Mouse (Mus musculus) forebrain, embryonic 12.5 days (tissue): ENCODE results near the gene Rhot1. TPM values are rescaled to one million over a fixed set of nuclear protein-coding genes. Genes with fewer than 3 reads are reported as not detected.
A peak's percentile ranks its signal among the peaks of the same experiment; 100 is the strongest.

Source experiments
- ATAC-seq: fragments of 200-750 bp; cut with Nextera tagmentation; 2 replicates; pipeline ENCODE4 v1.8.0; 2017; ENCODE audit warnings: moderate TSS enrichment; ENCODE audit not compliant: low FRiP score
- H3K27ac ChIP-seq: fragments of 300-500 bp; sonication (generic); 2 replicates; pipeline ENCODE4 v1.5.1; 2016; ENCODE audit warnings: mild to moderate bottlenecking
- H3K27me3 ChIP-seq: fragments of 300-500 bp; sonication (generic); 2 replicates; pipeline ENCODE4 v1.6.1; 2016; ENCODE audit warnings: mild to moderate bottlenecking
- H3K36me3 ChIP-seq: fragments of 300-500 bp; sonication (generic); replicated peaks from 2 replicates; pipeline ENCODE4 v1.6.1; 2016; ENCODE audit warnings: mild to moderate bottlenecking
- H3K4me1 ChIP-seq: fragments of 300-500 bp; sonication (generic); 2 replicates; pipeline ENCODE4 v1.6.1; 2016
- H3K4me2 ChIP-seq: fragments of 300-500 bp; sonication (generic); 2 replicates; pipeline ENCODE4 v1.6.1; 2016; ENCODE audit warnings: mild to moderate bottlenecking, moderate library complexity
- H3K4me3 ChIP-seq: fragments of 300-500 bp; sonication (generic); replicated peaks from 2 replicates; pipeline ENCODE4 v1.5.1; 2016; ENCODE audit warnings: mild to moderate bottlenecking
- H3K9ac ChIP-seq: fragments of 300-500 bp; sonication (generic); 2 replicates; pipeline ENCODE4 v1.6.1; 2016; ENCODE audit warnings: mild to moderate bottlenecking
- H3K9me3 ChIP-seq: fragments of 300-500 bp; sonication (generic); 2 replicates; pipeline ENCODE4 v1.6.1; 2016
- WGBS: fragments of 180-500 bp; shearing (Covaris S2); methylation state at CpG from one replicate; pipeline ENCODE4 v1.1.7; 2016; 5-methylcytosine and 5-hydroxymethylcytosine counted together
- polyA plus RNA-seq: library from polyadenylated mRNA; unstranded; fragments of >200 nt; fragmentation: Nextera tagmentation; extraction: Ambion mirVana; gene quantifications from 2 replicates; pipeline ENCODE4 v1.2.1, GENCODE M21; 2016

Rhot1 gene
- 61.9 and 65.5 TPM in 2 replicates for polyA plus RNA-seq

- H3K4me2 ChIP-seq: peak within 1 kb of the TSS; percentile 65
- H3K9me3 ChIP-seq: no peaks in the 10 kb centered on the region
- H3K27ac ChIP-seq: peak within 1 kb of the TSS; percentile 92
- ATAC-seq: peak; percentile 91
- H3K27me3 ChIP-seq: no peaks in the 10 kb centered on the region
- peak within 1 kb of the TSS; percentile 87 for H3K9ac ChIP-seq
- peaks cover 14% of the 10 kb centered on the region for H3K4me1 ChIP-seq
- peak within 1 kb of the TSS; percentile 78 for H3K4me3 ChIP-seq
- peaks cover 10% of the 10 kb centered on the region for H3K36me3 ChIP-seq
- under 1% methylated on average over 72 of the region's 78 CpGs for WGBS
Measured at GRCm38 (mm10) chr11:80208860-80209800, at the start of gene Rhot1. Rhot1 (plus strand) TSS chr11:80209019.

- Histone ChIP-seq H3K9me3 (no peaks in the 10 kb centered on the region), H3K4me3 (no peak overlapping the region), H3K27ac (no peak overlapping the region), H3K36me3 (no peaks in the 10 kb centered on the region), H3K4me2 (no peak overlapping the region), H3K4me1 (no peaks in the 10 kb centered on the region), H3K9ac (no peak overlapping the region), H3K27me3 (peaks cover 17% of the 10 kb centered on the region)
- WGBS: 86% methylated on average over 4 of the region's 4 CpGs
- no peak for ATAC-seq
Measured at GRCm38 (mm10) chr11:80161041-80161440, 47.8 kb upstream of the Rhot1 start.

- Histone ChIP-seq H3K27me3 (no peaks in the 10 kb centered on the region), H3K4me2 (no peak overlapping the region), H3K4me3 (no peak overlapping the region), H3K9ac (no peak overlapping the region), H3K36me3 (no peaks in the 10 kb centered on the region), H3K27ac (no peak overlapping the region), H3K9me3 (no peaks in the 10 kb centered on the region), H3K4me1 (no peaks in the 10 kb centered on the region)
- WGBS: 74% methylated on average over 7 of the region's 7 CpGs
- no peak for ATAC-seq
Measured at GRCm38 (mm10) chr11:80163362-80164116, 45.3 kb upstream of the Rhot1 start.

- H3K9ac ChIP-seq: no peak overlapping the region
- no peaks in the 10 kb centered on the region for H3K9me3 ChIP-seq
- H3K27ac ChIP-seq: no peak overlapping the region
- ATAC-seq: no peak
- H3K27me3 ChIP-seq: no peaks in the 10 kb centered on the region
- H3K4me1 ChIP-seq: no peaks in the 10 kb centered on the region
- no peak overlapping the region for H3K4me2 ChIP-seq
- WGBS: 44% methylated on average over 2 of the region's 2 CpGs
- no peaks in the 10 kb centered on the region for H3K36me3 ChIP-seq
- H3K4me3 ChIP-seq: no peak overlapping the region
Measured at GRCm38 (mm10) chr11:80164224-80164623, 44.6 kb upstream of the Rhot1 start.

GRCm38 (mm10) chr11:80168121-80168520 lies 40.7 kb upstream of the Rhot1 start:
- Histone ChIP-seq H3K9me3 (no peaks in the 10 kb centered on the region), H3K27me3 (no peaks in the 10 kb centered on the region), H3K4me1 (no peaks in the 10 kb centered on the region), H3K4me2 (no peak overlapping the region), H3K27ac (no peak overlapping the region), H3K9ac (no peak overlapping the region), H3K36me3 (no peaks in the 10 kb centered on the region), H3K4me3 (no peak overlapping the region)
- no peak for ATAC-seq
- 94% methylated on average over 9 of the region's 9 CpGs for WGBS

- H3K4me3 ChIP-seq: no peak overlapping the region
- H3K4me2 ChIP-seq: no peak overlapping the region
- H3K9ac ChIP-seq: no peak overlapping the region
- H3K4me1 ChIP-seq: no peaks in the 10 kb centered on the region
- H3K36me3 ChIP-seq: no peaks in the 10 kb centered on the region
- no peaks in the 10 kb centered on the region for H3K9me3 ChIP-seq
- ATAC-seq: no peak
- H3K27ac ChIP-seq: no peak overlapping the region
- 86% methylated on average over 4 of the region's 4 CpGs for WGBS
- H3K27me3 ChIP-seq: no peaks in the 10 kb centered on the region
Measured at GRCm38 (mm10) chr11:80168611-80169249, 40.1 kb upstream of the Rhot1 start.

- Histone ChIP-seq H3K9me3 (no peaks in the 10 kb centered on the region), H3K4me3 (no peak overlapping the region), H3K27me3 (no peaks in the 10 kb centered on the region), H3K4me1 (no peaks in the 10 kb centered on the region), H3K27ac (no peak overlapping the region), H3K36me3 (no peaks in the 10 kb centered on the region), H3K4me2 (no peak overlapping the region), H3K9ac (no peak overlapping the region)
- WGBS: 92% methylated on average over 3 of the region's 3 CpGs
- no peak for ATAC-seq
Measured at GRCm38 (mm10) chr11:80169629-80170028, 39.2 kb upstream of the Rhot1 start.

- WGBS: 77% methylated on average over 5 of the region's 5 CpGs
- H3K27me3 ChIP-seq: no peaks in the 10 kb centered on the region
Measured at GRCm38 (mm10) chr11:80170351-80170750, 38.5 kb upstream of the Rhot1 start.

GRCm38 (mm10) chr11:80171884-80172283 lies 36.9 kb upstream of the Rhot1 start:
- Histone ChIP-seq H3K9me3 (no peaks in the 10 kb centered on the region), H3K4me1 (no peaks in the 10 kb centered on the region), H3K27ac (no peak overlapping the region), H3K9ac (no peak overlapping the region), H3K4me3 (no peak overlapping the region), H3K36me3 (no peaks in the 10 kb centered on the region), H3K27me3 (no peaks in the 10 kb centered on the region), H3K4me2 (no peak overlapping the region)
- no peak for ATAC-seq
- WGBS: 81% methylated on average over 4 of the region's 4 CpGs

More at GRCm38 (mm10) chr11:80170351-80170750, 38.5 kb upstream of the Rhot1 start:
- H3K4me2 ChIP-seq: no peak overlapping the region
- H3K4me3 ChIP-seq: no peak overlapping the region
- no peak overlapping the region for H3K9ac ChIP-seq
- H3K9me3 ChIP-seq: no peaks in the 10 kb centered on the region
- H3K4me1 ChIP-seq: no peaks in the 10 kb centered on the region
- no peak for ATAC-seq
- H3K36me3 ChIP-seq: no peaks in the 10 kb centered on the region
- H3K27ac ChIP-seq: no peak overlapping the region

GRCm38 (mm10) chr11:80173963-80174670 lies 34.7 kb upstream of the Rhot1 start:
- ATAC-seq: no peak
- Histone ChIP-seq H3K36me3 (no peaks in the 10 kb centered on the region), H3K4me2 (no peak overlapping the region), H3K4me3 (no peak overlapping the region), H3K9ac (no peak overlapping the region), H3K9me3 (no peaks in the 10 kb centered on the region), H3K27me3 (no peaks in the 10 kb centered on the region), H3K4me1 (no peaks in the 10 kb centered on the region), H3K27ac (no peak overlapping the region)
- WGBS: 83% methylated on average over 11 of the region's 11 CpGs

GRCm38 (mm10) chr11:80176911-80177895 lies 31.6 kb upstream of the Rhot1 start:
- no peak overlapping the region for H3K9ac ChIP-seq
- WGBS: 77% methylated on average over 11 of the region's 11 CpGs
- H3K36me3 ChIP-seq: no peaks in the 10 kb centered on the region
- no peaks in the 10 kb centered on the region for H3K9me3 ChIP-seq
- no peak overlapping the region for H3K27ac ChIP-seq
- no peak overlapping the region for H3K4me2 ChIP-seq
- no peak overlapping the region for H3K4me3 ChIP-seq
- H3K4me1 ChIP-seq: no peaks in the 10 kb centered on the region
- no peak for ATAC-seq
- H3K27me3 ChIP-seq: no peaks in the 10 kb centered on the region
